Mouse (Mus musculus) adrenal gland, postnatal 0 days (tissue): ENCODE measurements around the gene Srsf2. TPM values are rescaled to one million over a fixed set of nuclear protein-coding genes. Genes with fewer than 3 reads are reported as not detected.

Source experiments
- polyA plus RNA-seq: library from polyadenylated mRNA; unstranded; fragments of >200 nt; fragmentation: Nextera tagmentation; extraction: Ambion mirVana; gene quantifications from 2 replicates; pipeline ENCODE4 v1.2.1, GENCODE M21; 2015

The Srsf2 gene
- polyA plus RNA-seq: 297 and 399 TPM in 2 replicates

DNA sequence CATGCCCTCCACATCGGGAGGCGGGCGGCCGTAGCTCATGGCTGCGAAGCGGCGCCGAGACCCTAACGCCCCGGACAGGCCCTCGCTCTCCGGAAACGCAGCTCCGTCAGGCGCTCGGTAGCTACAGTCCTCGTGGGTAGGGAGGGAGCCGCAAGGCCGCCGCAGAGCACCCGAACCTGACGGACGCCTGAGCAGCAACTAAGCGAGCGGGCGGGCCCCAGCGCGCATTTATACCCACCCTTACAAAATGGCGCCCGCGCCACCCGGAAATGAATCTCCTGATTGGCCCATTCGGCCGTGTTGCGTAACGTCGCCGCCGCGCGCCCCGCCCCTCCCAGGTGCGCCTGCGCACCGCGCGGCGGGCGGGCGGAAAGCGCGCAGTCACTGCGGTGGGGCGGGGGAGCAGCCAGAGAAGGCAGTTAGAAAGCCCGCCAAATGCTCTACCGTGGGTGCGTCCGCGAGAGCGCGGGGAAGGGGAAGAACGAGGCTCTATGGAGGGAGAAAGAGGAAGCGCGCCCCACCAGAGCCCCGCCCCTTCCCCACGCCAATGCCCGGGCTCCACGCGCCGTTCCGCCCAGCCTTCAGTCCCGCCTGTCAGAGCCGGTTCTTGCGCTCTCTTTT lies at the start of gene Srsf2:
TSS of gene Srsf2 (minus strand) at position 204 of the 621 bp plus-strand sequence.

GRCm38 (mm10) chr11:116852291-116852890 lies 503 bp downstream of the Srsf2 start, which contains the start of gene Mfsd11:
Gene Mfsd11 (plus strand): TSS chr11:116852440.

GRCm38 (mm10) chr11:116843261-116844233 lies 9.3 kb downstream of the Srsf2 start, which contains the start of the genes Mettl23 and Jmjd6:
Gene Mettl23 (plus strand): TSS chr11:116843278.
Gene Jmjd6 (minus strand): TSS chr11:116843449.

DNA sequence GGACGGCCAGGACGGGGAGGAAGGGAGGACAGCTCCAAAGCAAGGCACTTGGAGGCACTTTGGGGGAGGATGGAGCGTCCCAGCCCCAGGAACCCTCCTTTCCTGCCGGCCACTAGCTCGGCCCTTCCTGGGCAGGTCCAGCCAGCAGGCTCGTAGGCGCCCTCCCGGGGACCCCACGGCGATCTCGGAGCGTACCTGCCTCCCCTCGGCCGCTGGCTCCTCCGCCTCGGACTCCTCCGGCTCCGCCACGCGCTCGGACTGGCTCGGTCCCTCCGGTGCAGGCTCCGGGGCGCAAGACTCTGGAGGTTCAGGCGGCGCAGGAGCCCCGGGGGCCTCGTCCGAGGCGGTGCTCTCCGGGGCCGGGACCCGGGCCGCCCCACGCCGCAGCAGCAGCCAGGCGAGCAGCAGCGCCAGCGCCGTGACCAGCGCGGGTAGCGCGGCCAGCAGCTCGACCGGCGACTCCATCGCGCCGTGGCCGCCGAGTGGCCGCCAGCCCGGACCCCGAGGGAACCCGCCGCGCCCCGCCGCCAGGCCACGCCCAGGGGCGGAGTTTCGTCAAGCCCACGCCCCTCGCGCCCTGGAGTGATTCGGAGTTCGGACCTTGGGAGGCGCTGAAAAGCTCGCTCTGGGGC lies 25.2 kb downstream of the Srsf2 start, which contains the start of gene Mxra7:
TSS of gene Mxra7 (minus strand) at position 513 of the 632 bp plus-strand sequence.

Other genes starting within 250 kb of the Srsf2 start
- gene Rhbdf2, start 226.1 kb downstream of the Srsf2 start, polyA plus RNA-seq: 5.1 and 8.4 TPM in 2 replicates
- 12.4 and 16.2 TPM in 2 replicates for gene Prcd, start 199.6 kb downstream of the Srsf2 start, polyA plus RNA-seq
- gene Cygb, start 198.8 kb downstream of the Srsf2 start, polyA plus RNA-seq: 28.6 and 33.4 TPM in 2 replicates
- gene St6galnac1, start 77.6 kb downstream of the Srsf2 start, polyA plus RNA-seq: not detected in 2 replicates
- 52.1 and 64.3 TPM in 2 replicates for gene Mxra7, start 25.0 kb downstream of the Srsf2 start, polyA plus RNA-seq
- gene Mettl23, start 9.8 kb downstream of the Srsf2 start, polyA plus RNA-seq: 95.4 and 108 TPM in 2 replicates
- 29.7 and 39.5 TPM in 2 replicates for gene Jmjd6, start 9.6 kb downstream of the Srsf2 start, polyA plus RNA-seq
- 37.8 and 53.7 TPM in 2 replicates for gene Mfsd11, start 654 bp downstream of the Srsf2 start, polyA plus RNA-seq
- 1.5 and 4.9 TPM in 2 replicates for gene Mgat5b, start 65.8 kb upstream of the Srsf2 start, polyA plus RNA-seq